Mouse (Mus musculus) C2C12 (cell line): ENCODE data around the gene Prss35. TPM values are rescaled to one million over a fixed set of nuclear protein-coding genes. Genes with fewer than 3 reads are reported as not detected.

Experiments used
- H3K27me3 ChIP-seq: one replicate; pipeline ENCODE4 v1.6.1; 2011; ENCODE audit not compliant: control insufficient read depth, insufficient read depth, insufficient read length
- H3K36me3 ChIP-seq: one replicate; pipeline ENCODE4 v1.6.1; 2011; ENCODE audit not compliant: control insufficient read depth, insufficient read depth
- H3K4me3 ChIP-seq: one replicate; pipeline ENCODE4 v1.5.1; 2011; ENCODE audit warnings: mild to moderate bottlenecking, control low read depth; ENCODE audit not compliant: poor library complexity, insufficient read depth, severe bottlenecking
- H3K79me2 ChIP-seq: one replicate; pipeline ENCODE4 v1.6.1; 2011; ENCODE audit not compliant: control insufficient read depth, insufficient read depth
- H3K79me3 ChIP-seq: one replicate; pipeline ENCODE4 v1.6.1; 2011; ENCODE audit warnings: low read depth, control low read depth
- H3ac ChIP-seq: one replicate; pipeline ENCODE3; 2011; ENCODE audit warnings: low read depth; ENCODE audit not compliant: control insufficient read depth, insufficient read length
- CEBPB ChIP-seq: IDR thresholded peaks from one replicate; pipeline ENCODE4 v1.6.1; 2011; ENCODE audit warnings: low read depth, mild to moderate bottlenecking, control low read depth, moderate library complexity
- CTCF ChIP-seq: IDR thresholded peaks from one replicate; pipeline ENCODE4 v1.5.1; 2011; ENCODE audit not compliant: control insufficient read depth, insufficient read depth, insufficient read length
- FOSL1 ChIP-seq: IDR thresholded peaks from one replicate; pipeline ENCODE4 v1.8.0; 2011; ENCODE audit warnings: mild to moderate bottlenecking, low read length; ENCODE audit not compliant: poor library complexity, insufficient read depth, severe bottlenecking
- MAX ChIP-seq: IDR thresholded peaks from one replicate; pipeline ENCODE4 v1.6.1; 2011; ENCODE audit warnings: mild to moderate bottlenecking, control low read depth
- MYOD1 ChIP-seq: IDR thresholded peaks from one replicate; pipeline ENCODE4 v1.6.1; 2011; ENCODE audit warnings: low read depth; ENCODE audit not compliant: control insufficient read depth, insufficient read length
- MYOG ChIP-seq: IDR thresholded peaks from one replicate; pipeline ENCODE4 v1.6.1; 2011; ENCODE audit not compliant: control insufficient read depth, insufficient read length; ENCODE audit errors: extremely low read depth
- USF1 ChIP-seq: IDR thresholded peaks from one replicate; pipeline ENCODE4 v1.6.1; 2011; ENCODE audit warnings: low read depth, mild to moderate bottlenecking, control low read depth, moderate library complexity
- polyA plus RNA-seq: library from polyadenylated mRNA; unstranded; fragments of >200 nt; fragmentation: generic; extraction: Trizol; gene quantifications from one replicate; pipeline ENCODE4 v1.2.1, GENCODE M21; 2012; ENCODE audit warnings: missing spikeins

Gene Prss35
- polyA plus RNA-seq, 1 experiment, result 0.04 TPM

GRCm38 (mm10) chr9:86701844-86702243 is 41.6 kb upstream of the Prss35 start:
- Histone ChIP-seq H3K4me3 (no peak overlapping the region), H3ac (no peak overlapping the region), H3K27me3 (no peaks in the 10 kb centered on the region), H3K79me3 (no peaks in the 10 kb centered on the region), H3K79me2 (no peaks in the 10 kb centered on the region), H3K36me3 (no peaks in the 10 kb centered on the region)
- TF ChIP-seq MAX (no peak), CEBPB (no peak), MYOD1 (no peak), FOSL1 (no peak), MYOG (no peak), USF1 (no peak), CTCF (no peak)

GRCm38 (mm10) chr9:86707431-86707830 is 36.0 kb upstream of the Prss35 start:
- H3K79me3 ChIP-seq, result no peaks in the 10 kb centered on the region
- no peak overlapping the region for H3ac ChIP-seq
- H3K36me3 ChIP-seq, result no peaks in the 10 kb centered on the region
- H3K79me2 ChIP-seq, result no peaks in the 10 kb centered on the region
- TF ChIP-seq MYOG, result no peak
- TF ChIP-seq CEBPB, result no peak
- no peak for TF ChIP-seq MAX
- no peak for TF ChIP-seq FOSL1
- no peak for TF ChIP-seq CTCF
- no peak for TF ChIP-seq MYOD1
- no peak for TF ChIP-seq USF1
- H3K27me3 ChIP-seq, result no peaks in the 10 kb centered on the region
- H3K4me3 ChIP-seq, result no peak overlapping the region

- no peaks in the 10 kb centered on the region for H3K79me2 ChIP-seq
- H3K4me3 ChIP-seq, result no peak overlapping the region
- no peak overlapping the region for H3ac ChIP-seq
- no peaks in the 10 kb centered on the region for H3K27me3 ChIP-seq
- H3K79me3 ChIP-seq, result no peaks in the 10 kb centered on the region
- TF ChIP-seq USF1, result no peak
- no peak for TF ChIP-seq MYOD1
- TF ChIP-seq FOSL1, result no peak
- no peak for TF ChIP-seq CTCF
- TF ChIP-seq MYOG, result no peak
- no peak for TF ChIP-seq CEBPB
- no peak for TF ChIP-seq MAX
- H3K36me3 ChIP-seq, result no peaks in the 10 kb centered on the region
Observed at GRCm38 (mm10) chr9:86708921-86709320, 34.5 kb upstream of the Prss35 start.

GRCm38 (mm10) chr9:86710091-86710634 is 33.3 kb upstream of the Prss35 start:
- no peak overlapping the region for H3ac ChIP-seq

GRCm38 (mm10) chr9:86712648-86713047 is 30.8 kb upstream of the Prss35 start:
- Histone ChIP-seq H3K79me2 (no peaks in the 10 kb centered on the region), H3K4me3 (no peak overlapping the region), H3K79me3 (no peaks in the 10 kb centered on the region), H3ac (no peak overlapping the region), H3K36me3 (no peaks in the 10 kb centered on the region), H3K27me3 (no peaks in the 10 kb centered on the region)
- no peak for TF ChIP-seq MYOG
- TF ChIP-seq USF1, result no peak
- no peak for TF ChIP-seq CTCF
- TF ChIP-seq FOSL1, result no peak
- no peak for TF ChIP-seq CEBPB
- no peak for TF ChIP-seq MYOD1
- TF ChIP-seq MAX, result no peak

More at GRCm38 (mm10) chr9:86710091-86710634, 33.3 kb upstream of the Prss35 start:
- Histone ChIP-seq H3K79me3 (no peaks in the 10 kb centered on the region), H3K36me3 (no peaks in the 10 kb centered on the region), H3K4me3 (no peak overlapping the region), H3K27me3 (no peaks in the 10 kb centered on the region), H3K79me2 (no peaks in the 10 kb centered on the region)
- TF ChIP-seq USF1 (no peak), MAX (no peak), CTCF (no peak), MYOG (no peak), FOSL1 (no peak)

- no peak overlapping the region for H3ac ChIP-seq
- H3K36me3 ChIP-seq, result no peaks in the 10 kb centered on the region
- H3K79me3 ChIP-seq, result no peaks in the 10 kb centered on the region
- H3K4me3 ChIP-seq, result no peak overlapping the region
- H3K27me3 ChIP-seq, result no peaks in the 10 kb centered on the region
- H3K79me2 ChIP-seq, result no peaks in the 10 kb centered on the region
- no peak for TF ChIP-seq CTCF
- no peak for TF ChIP-seq FOSL1
- TF ChIP-seq MYOD1, result no peak
- TF ChIP-seq MAX, result no peak
- no peak for TF ChIP-seq USF1
- no peak for TF ChIP-seq MYOG
- no peak for TF ChIP-seq CEBPB
Observed at GRCm38 (mm10) chr9:86714089-86714488, 29.4 kb upstream of the Prss35 start.
